Mouse (Mus musculus): ENCODE measurements around the gene Kcnn3. TPM values are rescaled to one million over a fixed set of nuclear protein-coding genes. Genes with fewer than 3 reads are reported as not detected.

Gene Kcnn3
- total RNA-seq, 1 experiment = 0.13 TPM

DNA sequence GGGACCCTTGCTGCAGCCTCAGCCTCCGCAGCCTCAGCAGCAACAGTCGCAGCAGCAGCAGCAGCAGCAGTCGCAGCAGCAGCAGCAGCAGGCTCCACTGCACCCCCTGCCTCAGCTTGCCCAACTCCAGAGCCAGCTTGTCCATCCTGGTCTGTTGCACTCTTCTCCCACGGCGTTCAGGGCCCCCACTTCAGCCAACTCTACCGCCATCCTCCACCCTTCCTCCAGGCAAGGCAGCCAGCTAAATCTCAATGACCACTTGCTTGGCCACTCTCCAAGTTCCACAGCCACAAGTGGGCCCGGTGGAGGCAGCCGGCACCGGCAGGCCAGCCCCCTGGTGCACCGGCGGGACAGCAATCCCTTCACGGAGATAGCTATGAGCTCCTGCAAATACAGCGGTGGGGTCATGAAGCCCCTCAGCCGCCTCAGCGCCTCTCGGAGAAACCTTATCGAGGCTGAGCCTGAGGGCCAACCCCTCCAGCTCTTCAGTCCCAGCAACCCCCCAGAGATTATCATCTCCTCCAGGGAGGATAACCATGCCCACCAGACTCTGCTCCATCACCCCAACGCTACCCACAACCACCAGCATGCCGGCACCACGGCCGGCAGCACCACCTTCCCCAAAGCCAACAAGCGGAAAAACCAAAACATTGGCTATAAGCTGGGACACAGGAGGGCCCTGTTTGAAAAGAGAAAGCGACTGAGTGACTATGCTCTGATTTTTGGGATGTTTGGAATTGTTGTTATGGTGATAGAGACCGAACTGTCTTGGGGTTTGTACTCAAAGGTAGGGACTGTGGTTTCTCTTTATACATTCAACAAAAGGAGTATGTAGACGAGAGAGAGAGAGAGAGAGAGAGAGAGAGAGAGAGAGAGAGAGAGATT lies 896 bp downstream of the Kcnn3 start:
- Histone ChIP-seq H3K27ac (ENCODE audit: insufficient read depth, low read depth, low read length, poor library complexity, severe bottlenecking) (no peak overlapping the region), H3K36me3 (ENCODE audit: control insufficient read depth, insufficient read depth, low read length, poor library complexity, severe bottlenecking) (no peaks in the 10 kb centered on the region), H3K4me3 (ENCODE audit: insufficient read depth in 1 of 2, low read depth in 1 of 2, low read length in 2 of 2, poor library complexity in 1 of 2, severe bottlenecking in 1 of 2) (peak overlapping the region; percentile 45 to 69), H3K9ac (ENCODE audit: insufficient read depth, low read depth, low read length, poor library complexity, severe bottlenecking) (no peak overlapping the region), H3K4me1 (ENCODE audit: control insufficient read depth in 2 of 2, insufficient read depth in 2 of 2, low read length in 2 of 2, poor library complexity in 1 of 2) (peaks cover 0 to 8% of the 10 kb centered on the region in 2 experiments; a peak in 2 of 4 replicates), H3K9me3 (ENCODE audit: control insufficient read depth, insufficient read depth, low read depth, low read length) (no peaks in the 10 kb centered on the region)
- in situ Hi-C loops (cut with MboI; ENCODE audit: low sequenced_read_pairs in 2 of 2, unreplicated experiment in 2 of 2) = no loop called here
- TF ChIP-seq MAFK (IDR thresholded peaks at IDR 0.05; ENCODE audit: insufficient read depth, low read depth, low read length) = no peak
- TF ChIP-seq CHD2 (IDR thresholded peaks at IDR 0.05; ENCODE audit: low read depth, low read length) = no peak
- no peak for TF ChIP-seq HCFC1 (IDR thresholded peaks at IDR 0.05; ENCODE audit: borderline replicate concordance, insufficient read depth, low read length)
- no peak for TF ChIP-seq ZNF384 (IDR thresholded peaks at IDR 0.05; ENCODE audit: low read depth, low read length)
- TF ChIP-seq ZC3H11A (IDR thresholded peaks at IDR 0.05; ENCODE audit: borderline replicate concordance, low read depth, low read length) = no peak
- DNase-seq (ENCODE audit: low read depth, low spot score) = no peak

DNA sequence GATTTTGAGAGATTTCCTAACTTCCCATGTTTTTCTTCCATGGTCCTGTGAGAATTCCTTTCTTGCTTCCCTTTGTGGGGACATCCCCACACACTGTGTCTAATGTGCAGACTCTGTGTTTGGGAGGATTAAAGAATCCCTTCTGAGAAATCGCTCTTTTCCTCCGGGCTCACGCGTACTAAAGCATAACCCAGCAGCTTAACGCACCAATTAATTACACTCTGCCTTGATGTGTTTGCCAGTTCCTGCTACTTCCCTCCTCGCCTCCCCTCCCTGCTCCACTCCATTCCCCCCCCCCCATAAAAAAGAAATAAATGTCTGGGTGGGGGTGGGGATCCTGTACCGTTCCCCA lies 1.5 kb downstream of the Kcnn3 start:
- Histone ChIP-seq H3K9ac (ENCODE audit: insufficient read depth, low read depth, low read length, poor library complexity, severe bottlenecking) (no peak overlapping the region), H3K27ac (ENCODE audit: insufficient read depth, low read depth, low read length, poor library complexity, severe bottlenecking) (no peak overlapping the region), H3K4me1 (ENCODE audit: control insufficient read depth in 2 of 2, insufficient read depth in 2 of 2, low read length in 2 of 2, poor library complexity in 1 of 2) (peaks cover 0 to 8% of the 10 kb centered on the region in 2 experiments; a peak in 2 of 4 replicates), H3K36me3 (ENCODE audit: control insufficient read depth, insufficient read depth, low read length, poor library complexity, severe bottlenecking) (no peaks in the 10 kb centered on the region), H3K4me3 (ENCODE audit: insufficient read depth in 1 of 2, low read depth in 1 of 2, low read length in 2 of 2, poor library complexity in 1 of 2, severe bottlenecking in 1 of 2) (no peak overlapping the region), H3K9me3 (ENCODE audit: control insufficient read depth, insufficient read depth, low read depth, low read length) (no peaks in the 10 kb centered on the region)
- no peak for TF ChIP-seq ZNF384 (IDR thresholded peaks at IDR 0.05; ENCODE audit: low read depth, low read length)
- TF ChIP-seq CHD2 (IDR thresholded peaks at IDR 0.05; ENCODE audit: low read depth, low read length) = no peak
- no peak for TF ChIP-seq MAFK (IDR thresholded peaks at IDR 0.05; ENCODE audit: insufficient read depth, low read depth, low read length)
- no peak for TF ChIP-seq HCFC1 (IDR thresholded peaks at IDR 0.05; ENCODE audit: borderline replicate concordance, insufficient read depth, low read length)
- no peak for TF ChIP-seq ZC3H11A (IDR thresholded peaks at IDR 0.05; ENCODE audit: borderline replicate concordance, low read depth, low read length)
- in situ Hi-C loops (cut with MboI; ENCODE audit: low sequenced_read_pairs in 2 of 2, unreplicated experiment in 2 of 2) = no loop called here
- no peak for DNase-seq (ENCODE audit: low read depth, low spot score)

DNA sequence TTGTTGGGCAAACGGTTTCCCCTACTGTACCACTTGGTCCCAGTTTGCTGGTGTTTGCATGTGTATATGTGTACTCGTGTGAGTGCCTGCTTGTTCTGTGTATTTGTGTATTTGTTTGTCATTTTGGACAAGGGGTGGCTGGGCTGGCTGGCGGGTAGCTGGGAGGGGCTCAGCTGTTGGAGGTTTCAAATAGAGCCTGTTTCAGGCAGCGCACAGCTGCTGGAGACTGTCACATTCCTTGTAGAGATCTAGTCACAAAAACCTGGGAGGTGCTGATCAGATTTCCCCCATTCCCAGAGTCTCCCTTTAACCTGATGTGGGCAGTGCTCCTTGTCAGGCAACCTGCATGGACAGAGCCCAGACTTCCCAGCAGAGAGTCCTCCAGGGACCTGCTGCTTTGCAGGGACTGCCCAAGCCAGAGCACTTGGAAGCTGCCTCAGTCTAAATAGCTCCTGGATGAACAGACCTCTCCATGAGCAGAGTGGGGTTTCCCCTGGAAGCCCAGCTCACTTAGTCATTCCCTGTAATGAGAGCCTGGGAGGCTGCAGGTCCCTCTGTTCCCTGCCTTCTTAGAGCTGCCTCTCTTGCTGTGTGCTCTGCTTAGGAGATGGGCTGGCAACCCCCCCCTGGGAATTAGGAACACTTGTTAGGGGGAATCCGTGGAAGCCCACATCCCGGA lies 2.6 kb downstream of the Kcnn3 start:
- no peak overlapping the region for H3K9ac ChIP-seq (ENCODE audit: insufficient read depth, low read depth, low read length, poor library complexity, severe bottlenecking)
- DNase-seq (ENCODE audit: low read depth, low spot score) = no peak
- H3K27ac ChIP-seq (ENCODE audit: insufficient read depth, low read depth, low read length, poor library complexity, severe bottlenecking) = no peak overlapping the region

GRCm38 (mm10) chr3:89526298-89527090 lies 6.5 kb downstream of the Kcnn3 start:
- no peak for TF ChIP-seq MAFK (IDR thresholded peaks at IDR 0.05; ENCODE audit: insufficient read depth, low read depth, low read length)
- TF ChIP-seq CHD2 (IDR thresholded peaks at IDR 0.05; ENCODE audit: low read depth, low read length) = no peak
- TF ChIP-seq ZC3H11A (IDR thresholded peaks at IDR 0.05; ENCODE audit: borderline replicate concordance, low read depth, low read length) = no peak
- TF ChIP-seq HCFC1 (IDR thresholded peaks at IDR 0.05; ENCODE audit: borderline replicate concordance, insufficient read depth, low read length) = no peak
- TF ChIP-seq ZNF384 (IDR thresholded peaks at IDR 0.05; ENCODE audit: low read depth, low read length) = no peak
- DNase-seq (ENCODE audit: low read depth, low spot score) = no peak
- Histone ChIP-seq H3K4me1 (ENCODE audit: control insufficient read depth in 2 of 2, insufficient read depth in 2 of 2, low read length in 2 of 2, poor library complexity in 1 of 2) (peaks cover 0 to 8% of the 10 kb centered on the region in 2 experiments; a peak in 2 of 4 replicates), H3K36me3 (ENCODE audit: control insufficient read depth, insufficient read depth, low read length, poor library complexity, severe bottlenecking) (no peaks in the 10 kb centered on the region), H3K9me3 (ENCODE audit: control insufficient read depth, insufficient read depth, low read depth, low read length) (no peaks in the 10 kb centered on the region), H3K4me3 (ENCODE audit: insufficient read depth in 1 of 2, low read depth in 1 of 2, low read length in 2 of 2, poor library complexity in 1 of 2, severe bottlenecking in 1 of 2) (no peak overlapping the region), H3K9ac (ENCODE audit: insufficient read depth, low read depth, low read length, poor library complexity, severe bottlenecking) (no peak overlapping the region), H3K27ac (ENCODE audit: insufficient read depth, low read depth, low read length, poor library complexity, severe bottlenecking) (no peak overlapping the region)
- in situ Hi-C loops (cut with MboI; ENCODE audit: low sequenced_read_pairs in 2 of 2, unreplicated experiment in 2 of 2) = no loop called here

More for the DNA sequence above, 2.6 kb downstream of the Kcnn3 start:
- no peak overlapping the region; a peak in 1 of 4 replicates for H3K4me3 ChIP-seq (ENCODE audit: insufficient read depth in 1 of 2, low read depth in 1 of 2, low read length in 2 of 2, poor library complexity in 1 of 2, severe bottlenecking in 1 of 2)
- peaks cover 0 to 11% of the 10 kb centered on the region in 2 experiments; a peak in 2 of 4 replicates for H3K4me1 ChIP-seq (ENCODE audit: control insufficient read depth in 2 of 2, insufficient read depth in 2 of 2, low read length in 2 of 2, poor library complexity in 1 of 2)
- TF ChIP-seq HCFC1 (IDR thresholded peaks at IDR 0.05; ENCODE audit: borderline replicate concordance, insufficient read depth, low read length) (no peak), CHD2 (IDR thresholded peaks at IDR 0.05; ENCODE audit: low read depth, low read length) (no peak), ZC3H11A (IDR thresholded peaks at IDR 0.05; ENCODE audit: borderline replicate concordance, low read depth, low read length) (no peak), ZNF384 (IDR thresholded peaks at IDR 0.05; ENCODE audit: low read depth, low read length) (no peak), MAFK (IDR thresholded peaks at IDR 0.05; ENCODE audit: insufficient read depth, low read depth, low read length) (no peak)
- H3K36me3 ChIP-seq (ENCODE audit: control insufficient read depth, insufficient read depth, low read length, poor library complexity, severe bottlenecking) = no peaks in the 10 kb centered on the region
- in situ Hi-C loops (cut with MboI; ENCODE audit: low sequenced_read_pairs in 2 of 2, unreplicated experiment in 2 of 2) = no loop called here
- H3K9me3 ChIP-seq (ENCODE audit: control insufficient read depth, insufficient read depth, low read depth, low read length) = no peaks in the 10 kb centered on the region
